ENCODE assay signal across 8 mouse cellular contexts in genomic region chr1:156203961-156204655, GRCm38 (mm10). TPM values are rescaled to one million over a fixed set of nuclear protein-coding genes. Genes with fewer than 3 reads are reported as not detected.
A peak's percentile ranks its signal among the peaks of the same experiment; 100 is the strongest.
DNase-seq lines count a peak whose midpoint lies in the region; ATAC-seq and TF ChIP-seq lines count a peak whose summit lies in the region.

No protein-coding gene starts in this region.

- peak overlapping the region; percentile 65 for H3K4me2 ChIP-seq in liver, embryonic 11.5 days
- H3K4me2 ChIP-seq in forebrain, embryonic 13.5 days, result peak overlapping the region; percentile 70
- peak overlapping the region; percentile 88 for H3K4me2 ChIP-seq in limb, embryonic 14.5 days (replicated peaks; ENCODE audit: low read depth, low read length, severe bottlenecking)

- peaks cover 59% of the 10 kb centered on the region for H3K27me3 ChIP-seq in liver, embryonic 11.5 days (replicated peaks; ENCODE audit: control insufficient read depth, insufficient read depth, low read length)
- peaks cover 61% of the 10 kb centered on the region for H3K27me3 ChIP-seq in forebrain, embryonic 13.5 days
- peaks cover 48% of the 10 kb centered on the region for H3K27me3 ChIP-seq in limb, embryonic 14.5 days (ENCODE audit: control insufficient read depth, insufficient read depth, low read length)

- WGBS in liver, embryonic 11.5 days, result 8% methylated on average over 18 of the region's 18 CpGs
- 3% methylated on average over 18 of the region's 18 CpGs for WGBS in forebrain, embryonic 13.5 days
- WGBS in limb, embryonic 14.5 days, result 5% methylated on average over 18 of the region's 18 CpGs
- 7% methylated on average over 18 of the region's 18 CpGs for WGBS in olfactory bulb, adult 2 months

- H3K36me3 ChIP-seq in liver, embryonic 11.5 days (ENCODE audit: control insufficient read depth, insufficient read depth, low read length), result no peaks in the 10 kb centered on the region
- no peaks in the 10 kb centered on the region for H3K36me3 ChIP-seq in forebrain, embryonic 13.5 days (ENCODE audit: poor library complexity, severe bottlenecking)
- no peaks in the 10 kb centered on the region for H3K36me3 ChIP-seq in limb, embryonic 14.5 days (ENCODE audit: control insufficient read depth, insufficient read depth, low read length)

- TF ChIP-seq CTCF in olfactory bulb, adult 2 months (IDR thresholded peaks at IDR 0.05; ENCODE audit: insufficient read depth, low read depth, low read length), result no peak

- DNase-seq in liver, embryonic 11.5 days (ENCODE audit: low spot score), result no peak
- DNase-seq in liver, result no peak
- DNase-seq in limb, embryonic 14.5 days (ENCODE audit: low spot score), result no peak
- DNase-seq in frontal cortex, postnatal 36 days (ENCODE audit: low spot score in 2 of 2), result no peak
- DNase-seq in thymus, postnatal 25 days, result no peak
- no peak for DNase-seq in ovary, postnatal 36 days (ENCODE audit: low spot score)

- no peaks in the 10 kb centered on the region for H3K9me3 ChIP-seq in liver, embryonic 11.5 days (ENCODE audit: control insufficient read depth, low read length)
- H3K9me3 ChIP-seq in forebrain, embryonic 13.5 days (replicated peaks), result no peaks in the 10 kb centered on the region
- H3K9me3 ChIP-seq in limb, embryonic 14.5 days (ENCODE audit: control insufficient read depth, low read length), result no peaks in the 10 kb centered on the region

- H3K4me3 ChIP-seq in liver, embryonic 11.5 days (ENCODE audit: low read depth, low read length), result peak overlapping the region; percentile 25
- peak overlapping the region; percentile 46 for H3K4me3 ChIP-seq in forebrain, embryonic 13.5 days
- H3K4me3 ChIP-seq in limb, embryonic 14.5 days (replicated peaks; ENCODE audit: low read length), result peak overlapping the region; percentile 46
- peak overlapping the region; percentile 57 for H3K4me3 ChIP-seq in olfactory bulb, adult 2 months (ENCODE audit: insufficient read depth, low read depth, low read length)

- no peak for TF ChIP-seq POLR2A in limb, embryonic 14.5 days (IDR thresholded peaks at IDR 0.05; ENCODE audit: borderline replicate concordance, extremely low read depth, insufficient read depth, insufficient read length)
- TF ChIP-seq POLR2A in olfactory bulb, adult 2 months (IDR thresholded peaks at IDR 0.05; ENCODE audit: insufficient read depth, low read depth, low read length), result no peak

- no peaks in the 10 kb centered on the region; the same call in 1 of the 2 replicates for H3K4me1 ChIP-seq in liver, embryonic 11.5 days (replicated peaks; ENCODE audit: control insufficient read depth, insufficient read depth, low read length)
- peaks cover 18% of the 10 kb centered on the region for H3K4me1 ChIP-seq in forebrain, embryonic 13.5 days
- 0 out of 2 replicates have a peak, but pooled peaks cover 6% of the 10 kb centered on the region for H3K4me1 ChIP-seq in limb, embryonic 14.5 days (ENCODE audit: control insufficient read depth, insufficient read depth, low read length)
- H3K4me1 ChIP-seq in olfactory bulb, adult 2 months (ENCODE audit: control insufficient read depth, insufficient read depth, low read length), result peaks cover 18% of the 10 kb centered on the region

- H3K27ac ChIP-seq in liver, embryonic 11.5 days (ENCODE audit: low read depth, low read length), result no peak overlapping the region
- H3K27ac ChIP-seq in forebrain, embryonic 13.5 days, result no peak overlapping the region
- no peak overlapping the region for H3K27ac ChIP-seq in limb, embryonic 14.5 days (replicated peaks; ENCODE audit: low read depth, low read length)
- H3K27ac ChIP-seq in olfactory bulb, adult 2 months (ENCODE audit: insufficient read depth, low read depth, low read length), result peak overlapping the region; percentile 13; the same call in 1 of the 2 replicates

- no peak for ATAC-seq in liver, embryonic 11.5 days (replicated peaks; ENCODE audit: low FRiP score)
- ATAC-seq in forebrain, embryonic 13.5 days, result no peak
- no peak for ATAC-seq in limb, embryonic 14.5 days (ENCODE audit: low FRiP score, low read depth)

- no peak overlapping the region for H3K9ac ChIP-seq in liver, embryonic 11.5 days (ENCODE audit: low read depth, low read length)
- peak overlapping the region; percentile 65 for H3K9ac ChIP-seq in forebrain, embryonic 13.5 days
- H3K9ac ChIP-seq in limb, embryonic 14.5 days (ENCODE audit: low read depth, low read length, severe bottlenecking), result peak overlapping the region; percentile 57

RNA-seq across cellular contexts. Expression of gene Fam163a, which starts 0.7 kb away (rescaled TPM):
- polyA plus RNA-seq in liver, embryonic 11.5 days (2014; fragmentation: Nextera tagmentation; extraction: Ambion mirVana), result 0.26 and 0.43 TPM in 2 replicates
- 2.1 and 2.2 TPM in 2 replicates for polyA plus RNA-seq in forebrain, embryonic 13.5 days (2015; fragmentation: Nextera tagmentation; extraction: Ambion mirVana)
- 0.96 and 1.1 TPM in 2 replicates for polyA plus RNA-seq in limb, embryonic 14.5 days (2012; rRNA removed)
- polyA plus RNA-seq in limb, embryonic 14.5 days (2014; fragmentation: Nextera tagmentation; extraction: Ambion mirVana), result 1.0 and 2.2 TPM in 2 replicates
- not detected in 2 replicates for polyA plus RNA-seq in olfactory bulb, adult 2 months (2012; ENCODE audit: insufficient read depth, insufficient read length, low replicate concordance, missing spikeins)
